Mouse (Mus musculus) embryonic facial prominence, embryonic 14.5 days (tissue): ENCODE measurements around the gene Nrros. TPM values are rescaled to one million over a fixed set of nuclear protein-coding genes. Genes with fewer than 3 reads are reported as not detected.

Source experiments
- ATAC-seq: fragments of 200-750 bp; cut with Nextera tagmentation; 2 replicates; pipeline ENCODE4 v1.8.0; 2017; ENCODE audit warnings: low read depth, moderate number of reproducible peaks, moderate TSS enrichment
- DNase-seq: peaks from one replicate; pipeline ENCODE4 v3.0.0-alpha.2; 2015; ENCODE audit warnings: low spot score
- H3K27ac ChIP-seq: fragments of 300-500 bp; sonication (generic); replicated peaks from 2 replicates; pipeline ENCODE4 v1.5.1; 2014; ENCODE audit warnings: low read depth, mild to moderate bottlenecking, low read length, moderate library complexity
- H3K27me3 ChIP-seq: fragments of 300-500 bp; sonication (generic); replicated peaks from 2 replicates; pipeline ENCODE4 v1.6.1; 2014; ENCODE audit warnings: low read length; ENCODE audit not compliant: control insufficient read depth, insufficient read depth
- H3K36me3 ChIP-seq: fragments of 300-500 bp; sonication (generic); 2 replicates; pipeline ENCODE4 v1.6.1; 2014; ENCODE audit warnings: low read length, mixed read lengths; ENCODE audit not compliant: control insufficient read depth, insufficient read depth
- H3K4me1 ChIP-seq: fragments of 300-500 bp; sonication (generic); 2 replicates; pipeline ENCODE4 v1.6.1; 2014; ENCODE audit warnings: antibody characterized with exemption, low read length; ENCODE audit not compliant: control insufficient read depth, insufficient read depth
- H3K4me2 ChIP-seq: fragments of 300-500 bp; sonication (generic); 2 replicates; pipeline ENCODE4 v1.6.1; 2014; ENCODE audit warnings: low read depth, mild to moderate bottlenecking, low read length, moderate library complexity, mixed read lengths
- H3K4me3 ChIP-seq: fragments of 300-500 bp; sonication (generic); 2 replicates; pipeline ENCODE4 v1.5.1; 2014; ENCODE audit warnings: low read depth, mild to moderate bottlenecking, low read length
- H3K9ac ChIP-seq: fragments of 300-500 bp; sonication (generic); 2 replicates; pipeline ENCODE4 v1.6.1; 2014; ENCODE audit warnings: low read depth, mild to moderate bottlenecking, low read length, moderate library complexity, mixed read lengths
- H3K9me3 ChIP-seq: fragments of 300-500 bp; sonication (generic); 2 replicates; pipeline ENCODE4 v1.6.1; 2016; ENCODE audit warnings: low read length; ENCODE audit not compliant: control insufficient read depth
- WGBS: fragments of 180-500 bp; shearing (Covaris S2); extraction: QIAGEN DNeasy Blood & Tissue Kit; methylation state at CpG from one replicate; pipeline ENCODE4 v1.1.7; 2014; 5-methylcytosine and 5-hydroxymethylcytosine counted together
- polyA plus RNA-seq: library from polyadenylated mRNA; unstranded; fragments of >200 nt; fragmentation: Nextera tagmentation; extraction: Ambion mirVana; gene quantifications from 2 replicates; pipeline ENCODE4 v1.2.1, GENCODE M21; 2014

Gene Nrros
- polyA plus RNA-seq, 1 experiment from 2014 or later = 23.1 TPM

- WGBS = 83% methylated on average over 13 of the region's 13 CpGs
- no peak overlapping the region for H3K4me2 ChIP-seq
- no peak overlapping the region for H3K4me3 ChIP-seq
- no peak overlapping the region for H3K27ac ChIP-seq
- H3K4me1 ChIP-seq = no peaks in the 10 kb centered on the region
- DNase-seq (no peak), ATAC-seq (no peak)
- no peaks in the 10 kb centered on the region for H3K9me3 ChIP-seq
- no peak overlapping the region for H3K9ac ChIP-seq
- no peaks in the 10 kb centered on the region for H3K27me3 ChIP-seq
- H3K36me3 ChIP-seq = no peaks in the 10 kb centered on the region
Observed at GRCm38 (mm10) chr16:32154437-32154836, 11.0 kb downstream of the Nrros start.

- Histone ChIP-seq H3K4me2 (no peak overlapping the region), H3K9ac (no peak overlapping the region), H3K27me3 (no peaks in the 10 kb centered on the region), H3K4me3 (no peak overlapping the region), H3K27ac (no peak overlapping the region), H3K36me3 (no peaks in the 10 kb centered on the region), H3K9me3 (no peaks in the 10 kb centered on the region), H3K4me1 (no peaks in the 10 kb centered on the region)
- ATAC-seq = no peak
- 81% methylated on average over 1 of the region's 1 CpGs for WGBS
- no peak for DNase-seq
Observed at GRCm38 (mm10) chr16:32153976-32154375, 11.4 kb downstream of the Nrros start.

- Histone ChIP-seq H3K27ac (no peak overlapping the region), H3K9ac (no peak overlapping the region), H3K4me1 (no peaks in the 10 kb centered on the region), H3K4me3 (no peak overlapping the region), H3K27me3 (no peaks in the 10 kb centered on the region), H3K9me3 (peaks cover 6% of the 10 kb centered on the region; the same call in 1 of the 2 replicates), H3K36me3 (0 out of 2 replicates have a peak, but pooled peaks cover 3% of the 10 kb centered on the region), H3K4me2 (peak overlapping the region; percentile 35; the same call in 1 of the 2 replicates)
- 64% methylated on average over 10 of the region's 13 CpGs for WGBS
- ATAC-seq = 0 out of 2 replicates have a peak, but pooled peaks have one; percentile 37
- DNase-seq = no peak
Observed at GRCm38 (mm10) chr16:32147589-32148207, 17.7 kb downstream of the Nrros start.

GRCm38 (mm10) chr16:32144592-32144991, 20.8 kb downstream of the Nrros start:
- no peaks in the 10 kb centered on the region for H3K4me1 ChIP-seq
- DNase-seq = no peak
- no peak overlapping the region for H3K4me2 ChIP-seq
- H3K27me3 ChIP-seq = no peaks in the 10 kb centered on the region
- 92% methylated on average over 17 of the region's 17 CpGs for WGBS
- H3K4me3 ChIP-seq = no peak overlapping the region
- no peak overlapping the region for H3K27ac ChIP-seq
- peaks cover 6% of the 10 kb centered on the region; the same call in 1 of the 2 replicates for H3K9me3 ChIP-seq
- no peak overlapping the region for H3K9ac ChIP-seq
- 0 out of 2 replicates have a peak, but pooled peaks cover 4% of the 10 kb centered on the region for H3K36me3 ChIP-seq
- no peak for ATAC-seq

- no peaks in the 10 kb centered on the region for H3K4me1 ChIP-seq
- peaks cover 6% of the 10 kb centered on the region; the same call in 1 of the 2 replicates for H3K9me3 ChIP-seq
- WGBS = 95% methylated on average over 10 of the region's 15 CpGs
- no peak overlapping the region for H3K4me2 ChIP-seq
- H3K4me3 ChIP-seq = no peak overlapping the region
- H3K27me3 ChIP-seq = no peaks in the 10 kb centered on the region
- 0 out of 2 replicates have a peak, but pooled peaks cover 4% of the 10 kb centered on the region for H3K36me3 ChIP-seq
- H3K9ac ChIP-seq = no peak overlapping the region
- no peak for DNase-seq
- H3K27ac ChIP-seq = no peak overlapping the region
- no peak for ATAC-seq
Observed at GRCm38 (mm10) chr16:32143766-32144165, 21.6 kb downstream of the Nrros start.

GRCm38 (mm10) chr16:32138954-32139353, 26.4 kb downstream of the Nrros start:
- WGBS = 83% methylated on average over 1 of the region's 1 CpGs

GRCm38 (mm10) chr16:32135842-32136357, 29.5 kb downstream of the Nrros start:
- 77% methylated on average over 7 of the region's 7 CpGs for WGBS
- Histone ChIP-seq H3K36me3 (no peaks in the 10 kb centered on the region), H3K27ac (no peak overlapping the region), H3K4me2 (no peak overlapping the region), H3K27me3 (no peaks in the 10 kb centered on the region), H3K4me3 (no peak overlapping the region), H3K4me1 (no peaks in the 10 kb centered on the region), H3K9me3 (no peaks in the 10 kb centered on the region), H3K9ac (no peak overlapping the region)
- DNase-seq (no peak), ATAC-seq (no peak)

More at GRCm38 (mm10) chr16:32138954-32139353, 26.4 kb downstream of the Nrros start:
- Histone ChIP-seq H3K36me3 (0 out of 2 replicates have a peak, but pooled peaks cover 4% of the 10 kb centered on the region), H3K9ac (no peak overlapping the region), H3K27me3 (no peaks in the 10 kb centered on the region), H3K4me2 (no peak overlapping the region), H3K9me3 (0 out of 2 replicates have a peak, but pooled peaks cover under 1% of the 10 kb centered on the region), H3K4me1 (no peaks in the 10 kb centered on the region), H3K27ac (no peak overlapping the region), H3K4me3 (no peak overlapping the region)
- ATAC-seq (no peak), DNase-seq (no peak)

GRCm38 (mm10) chr16:32133148-32133547, 32.2 kb downstream of the Nrros start:
- Histone ChIP-seq H3K4me1 (no peaks in the 10 kb centered on the region), H3K4me3 (no peak overlapping the region), H3K9ac (no peak overlapping the region), H3K9me3 (no peaks in the 10 kb centered on the region), H3K27ac (no peak overlapping the region), H3K4me2 (no peak overlapping the region), H3K36me3 (no peaks in the 10 kb centered on the region), H3K27me3 (no peaks in the 10 kb centered on the region)
- WGBS = 85% methylated on average over 3 of the region's 3 CpGs
- DNase-seq (no peak), ATAC-seq (no peak)
